Mouse (Mus musculus): ENCODE measurements around the gene Muc3.
"Not testable (repeated sequence)": the region's sequence is repeated elsewhere in the genome, so short reads cannot be mapped to it uniquely, and the experiment has no call there.

Muc3 gene

DNA sequence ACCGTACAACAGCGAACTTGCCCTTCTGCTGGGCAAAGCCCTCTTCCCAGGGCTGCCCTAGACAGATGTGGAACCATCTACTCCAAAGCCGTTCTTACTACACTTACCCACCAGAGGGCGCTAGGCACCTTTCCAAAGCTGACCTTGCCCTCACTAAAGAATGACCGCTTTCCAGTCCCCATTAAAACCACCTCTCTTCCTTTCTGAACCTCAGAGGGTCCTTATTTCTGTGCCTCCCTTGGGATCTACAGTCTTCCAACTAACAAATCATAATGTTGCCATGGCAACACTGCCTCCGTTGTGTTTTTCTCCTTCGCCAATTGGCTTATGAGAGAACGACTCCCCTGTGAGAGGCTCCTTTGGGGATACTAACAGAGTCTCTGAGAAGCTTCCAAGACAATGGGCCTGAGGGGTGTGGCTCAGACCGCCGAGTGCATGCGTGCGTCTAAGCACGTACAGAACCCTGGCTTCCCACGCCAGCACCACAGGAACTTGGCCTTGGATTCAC, 26.4 kb downstream of the Muc3 start:
- DNase-seq (ENCODE audit: low read depth, low spot score) = peak; percentile 43

DNA sequence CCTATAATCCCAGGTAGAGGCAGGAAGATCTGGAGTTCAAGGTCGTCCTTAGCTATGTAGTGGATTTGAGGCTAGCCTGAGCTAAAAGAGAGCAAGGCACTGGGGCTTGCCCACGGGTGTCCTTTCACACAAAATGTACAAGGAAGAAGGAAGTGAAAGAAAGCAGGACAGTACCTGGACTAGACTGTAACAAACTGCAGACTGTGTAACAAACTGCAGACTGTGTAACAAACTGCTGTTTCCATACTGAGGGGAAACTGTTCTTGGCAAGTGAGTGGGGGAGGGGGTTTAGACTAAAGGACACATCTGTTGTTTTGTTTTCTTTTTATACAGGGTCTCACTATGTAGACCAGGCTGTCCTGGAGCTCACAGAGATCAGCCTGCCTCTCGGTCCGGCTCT, 27.8 kb downstream of the Muc3 start:
- DNase-seq (ENCODE audit: low read depth, low spot score) = no peak

DNA sequence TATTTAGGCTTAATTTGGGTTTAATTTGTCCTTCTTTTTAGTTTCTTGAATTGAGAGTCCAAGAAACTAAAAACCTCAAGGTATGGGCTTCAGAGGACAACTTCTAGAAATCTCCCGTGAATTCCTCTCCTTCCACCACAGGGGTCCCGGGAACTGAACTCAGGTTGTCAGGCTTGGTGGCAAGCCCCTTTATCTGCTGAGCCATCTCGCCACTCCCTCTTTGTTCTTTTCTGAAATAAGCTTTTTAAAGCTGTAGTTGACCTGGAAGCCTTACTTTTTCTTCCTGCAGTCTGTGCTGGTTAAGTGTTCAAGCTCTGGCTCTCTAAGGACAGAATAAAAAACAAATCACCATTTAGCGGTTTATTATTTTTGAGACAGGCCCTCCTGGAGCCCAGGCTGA, 30.2 kb downstream of the Muc3 start:
- DNase-seq (ENCODE audit: low read depth, low spot score) = no peak

GRCm38 (mm10) chr5:137117994-137118393, 31.1 kb downstream of the Muc3 start:
- DNase-seq (ENCODE audit: low read depth, low spot score) = not testable (repeated sequence)

- DNase-seq (ENCODE audit: low read depth, low spot score) = no peak
Measured at GRCm38 (mm10) chr5:137116987-137117386, 32.1 kb downstream of the Muc3 start.

DNA sequence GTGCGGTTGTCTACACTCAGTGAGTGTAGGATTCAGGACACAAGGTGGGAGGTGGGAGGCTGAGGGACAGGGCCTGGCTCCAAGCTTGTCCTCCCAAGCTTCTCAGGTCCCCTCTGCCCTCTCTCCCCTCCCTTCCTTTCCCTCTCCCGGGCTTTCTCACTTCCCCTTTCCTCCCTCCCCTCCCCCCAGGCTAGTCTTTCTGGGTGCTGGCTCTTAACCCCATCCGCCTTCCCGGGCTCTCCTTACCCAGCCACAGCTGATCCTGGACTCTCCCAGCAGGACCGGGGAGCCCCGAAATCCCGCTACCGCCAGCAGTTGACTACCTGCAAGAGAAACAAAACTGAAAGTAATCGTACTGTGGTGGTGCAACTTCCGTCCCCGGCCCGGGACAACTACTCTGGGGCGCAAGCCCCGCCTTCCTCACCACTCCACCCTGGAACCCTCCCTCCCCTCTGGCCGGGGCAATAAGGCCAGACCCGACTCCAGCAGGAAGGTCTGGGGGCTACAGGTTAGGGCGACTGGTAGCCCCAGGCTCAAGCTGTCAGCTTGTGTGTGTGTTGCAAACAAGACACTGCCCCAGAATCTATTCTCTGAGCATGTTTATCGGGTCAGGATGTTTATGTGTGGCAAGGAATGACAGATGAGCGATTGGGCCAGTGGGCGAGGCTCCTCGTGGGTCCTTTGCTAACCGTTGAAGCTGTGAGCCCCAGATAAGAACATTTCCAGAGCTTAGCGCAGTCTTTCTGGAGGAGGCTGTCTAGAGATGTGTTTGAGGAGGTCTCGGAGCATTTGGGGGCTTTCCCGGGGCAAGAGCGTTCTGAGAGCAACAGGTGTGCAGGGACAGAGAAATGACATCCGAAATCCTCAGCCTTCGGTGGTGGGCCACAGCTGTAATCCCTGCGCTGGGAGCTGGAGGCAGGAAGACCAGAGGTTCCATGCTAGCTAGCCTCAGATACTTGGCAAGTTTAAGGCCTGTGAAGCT, 33.0 kb downstream of the Muc3 start, which contains the start of gene Trim56:
Gene Trim56 (minus strand): TSS at position 344 of the 982 bp plus-strand sequence.
- no peak for DNase-seq (ENCODE audit: low read depth, low spot score)

GRCm38 (mm10) chr5:137114891-137115561, 34.1 kb downstream of the Muc3 start:
- no peak for DNase-seq (ENCODE audit: low read depth, low spot score)

GRCm38 (mm10) chr5:137111542-137112408, 37.3 kb downstream of the Muc3 start:
- DNase-seq (ENCODE audit: low read depth, low spot score) = peak; percentile 44

- no peak for DNase-seq (ENCODE audit: low read depth, low spot score)
Measured at GRCm38 (mm10) chr5:137110863-137111262, 38.3 kb downstream of the Muc3 start.

- DNase-seq (ENCODE audit: low read depth, low spot score) = no peak
Measured at GRCm38 (mm10) chr5:137109941-137110593, 39.1 kb downstream of the Muc3 start.

- DNase-seq (ENCODE audit: low read depth, low spot score) = no peak
Measured at GRCm38 (mm10) chr5:137108111-137108510, 41.0 kb downstream of the Muc3 start.

- no peak for DNase-seq (ENCODE audit: low read depth, low spot score)
Measured at GRCm38 (mm10) chr5:137107670-137108069, 41.5 kb downstream of the Muc3 start.

DNA sequence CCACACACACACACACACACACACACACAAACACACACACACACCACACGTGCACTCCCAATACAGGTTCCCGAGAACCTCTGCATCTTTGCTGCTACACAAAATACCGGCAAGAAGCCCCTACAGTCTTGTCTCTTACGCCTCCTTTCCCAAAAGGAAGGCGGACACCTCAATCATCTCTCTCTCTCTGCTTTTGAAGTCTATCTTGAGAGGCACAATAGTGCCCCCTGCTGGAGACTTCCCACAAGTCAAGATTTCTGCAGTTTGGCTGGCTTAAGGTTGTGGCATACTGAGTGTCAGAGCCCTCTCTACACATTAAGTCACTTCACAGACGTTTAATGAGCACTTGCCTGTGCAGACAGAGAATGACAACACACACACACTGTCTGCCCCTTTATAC, 42.1 kb downstream of the Muc3 start:
- peak; percentile 77 for DNase-seq (ENCODE audit: low read depth, low spot score)

- DNase-seq (ENCODE audit: low read depth, low spot score) = no peak
Measured at GRCm38 (mm10) chr5:137106434-137106833, 42.7 kb downstream of the Muc3 start.

GRCm38 (mm10) chr5:137103969-137104368, 45.2 kb downstream of the Muc3 start:
- DNase-seq (ENCODE audit: low read depth, low spot score) = no peak

GRCm38 (mm10) chr5:137102575-137103522, 46.3 kb downstream of the Muc3 start:
- peak; percentile 79 for DNase-seq (ENCODE audit: low read depth, low spot score)

DNA sequence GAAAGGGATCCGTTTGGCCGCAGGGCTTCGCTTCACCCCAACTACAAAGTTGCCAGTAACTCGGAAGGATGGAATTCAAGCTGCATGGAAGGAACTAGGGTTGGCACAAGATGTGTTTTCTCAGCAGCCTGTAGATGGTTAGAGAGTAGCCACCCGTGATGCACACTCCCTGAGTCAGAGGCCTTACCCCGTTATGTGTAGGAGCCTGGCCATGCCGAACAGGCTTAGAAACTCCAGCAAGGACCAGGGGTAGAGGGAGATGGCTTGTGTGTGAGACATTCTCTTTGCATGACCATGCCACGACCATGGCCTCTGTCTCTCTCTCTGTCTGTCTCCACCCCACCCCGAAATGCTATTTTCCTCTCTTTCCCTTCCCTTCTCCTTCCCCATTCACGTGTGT, 47.0 kb downstream of the Muc3 start:
- no peak for DNase-seq (ENCODE audit: low read depth, low spot score)

DNA sequence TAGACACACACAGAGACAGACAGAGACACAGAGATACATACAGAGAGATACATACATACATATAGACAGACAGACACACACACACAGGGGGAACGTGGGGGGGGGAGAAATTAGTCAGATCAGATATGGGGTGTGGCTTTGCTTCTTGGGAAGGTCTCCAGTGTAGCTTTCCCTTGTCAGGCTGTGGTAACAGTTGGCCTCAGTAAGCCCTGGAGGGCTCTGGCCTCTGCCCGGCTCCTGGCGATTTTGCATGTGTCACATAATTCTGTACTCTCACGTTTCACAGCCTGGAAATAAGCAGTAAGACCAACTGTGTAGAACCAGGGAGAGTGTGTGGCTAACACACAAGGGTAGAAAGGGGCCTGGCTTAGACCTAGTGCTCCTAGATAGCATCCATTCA, 48.5 kb downstream of the Muc3 start:
- DNase-seq (ENCODE audit: low read depth, low spot score) = no peak

GRCm38 (mm10) chr5:137098418-137098817, 50.7 kb downstream of the Muc3 start:
- no peak for DNase-seq (ENCODE audit: low read depth, low spot score)

DNA sequence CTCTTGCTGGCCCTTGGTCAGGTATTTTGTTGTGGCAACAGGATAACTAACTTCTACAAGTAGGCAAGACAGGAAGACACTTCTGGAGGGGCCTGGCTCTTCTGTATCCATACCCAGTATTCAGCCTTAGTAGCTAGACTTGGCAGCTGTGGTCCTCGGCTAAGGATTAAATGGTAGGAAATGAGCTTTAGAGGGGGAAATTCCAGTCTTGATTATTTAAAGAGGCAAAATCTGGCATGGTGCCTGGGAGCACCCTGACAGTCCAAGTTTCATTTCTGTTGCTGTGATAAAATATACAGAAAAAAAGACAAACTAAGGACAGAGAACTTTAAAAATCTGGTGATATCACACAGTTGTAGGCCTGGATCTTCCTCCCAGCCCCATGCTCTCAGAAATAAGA, 53.1 kb downstream of the Muc3 start:
- DNase-seq (ENCODE audit: low read depth, low spot score) = peak; percentile 74

Data from telencephalon, adult 2 months (tissue).